Mouse (Mus musculus) skeletal muscle tissue, postnatal 0 days (tissue): ENCODE measurements around the gene Rad52. TPM values are rescaled to one million over a fixed set of nuclear protein-coding genes. Genes with fewer than 3 reads are reported as not detected.

Source experiments
- polyA plus RNA-seq: library from polyadenylated mRNA; unstranded; fragments of >200 nt; fragmentation: Nextera tagmentation; extraction: Ambion mirVana; gene quantifications from 2 replicates; pipeline ENCODE4 v1.2.1, GENCODE M21; 2015

Gene Rad52
- polyA plus RNA-seq: 13.8 and 16.2 TPM in 2 replicates

GRCm38 (mm10) chr6:119902204-119903080 is at the start of gene Rad52:
TSS of gene Rad52 (plus strand) at chr6:119902698.

Other genes starting within 250 kb of the Rad52 start
- gene Erc1, start 54.5 kb upstream of the Rad52 start, polyA plus RNA-seq: 6.0 and 6.4 TPM in 2 replicates
- gene Wnk1, start 136.0 kb downstream of the Rad52 start, polyA plus RNA-seq: 43.3 and 45.0 TPM in 2 replicates
- gene Ninj2, start 190.7 kb downstream of the Rad52 start, polyA plus RNA-seq: not detected in 2 replicates